Comparison of ENCODE assay signal across 10 mouse cellular contexts in genomic region chr2:124617440-124617839, GRCm38 (mm10).
DNase-seq lines count a peak whose midpoint lies in the region; ATAC-seq lines count a peak whose summit lies in the region.
"Had no signal": no experiment of that assay in that cellular context is flagged by ENCODE, and none has a peak within 500 bp of the region (broad histone marks: within the 10 kb centered on the region; RNA-seq: fewer than 3 reads in every experiment).

No protein-coding gene starts in this region.

- H3K9me3 ChIP-seq in lung, embryonic 16.5 days (ENCODE audit: control insufficient read depth, low read length): no peaks in the 10 kb centered on the region
- no peaks in the 10 kb centered on the region for H3K9me3 ChIP-seq in heart, embryonic 10.5 days
- H3K9me3 ChIP-seq: kidney, embryonic 15.5 days; midbrain, embryonic 13.5 days had no signal

- no peak overlapping the region for H3K9ac ChIP-seq in lung, embryonic 16.5 days (ENCODE audit: low read length)
- H3K9ac ChIP-seq: kidney, embryonic 15.5 days; liver, embryonic 14.5 days; midbrain, embryonic 13.5 days had no signal

- 41% methylated on average over 9 of the region's 9 CpGs for WGBS in lung, embryonic 16.5 days
- 36% methylated on average over 9 of the region's 9 CpGs for WGBS in heart, embryonic 10.5 days

- peak overlapping the region; percentile 23; the same call in 1 of the 2 replicates for H3K4me2 ChIP-seq in lung, embryonic 16.5 days (ENCODE audit: low read depth, low read length)
- H3K4me2 ChIP-seq: kidney, embryonic 15.5 days; midbrain, embryonic 13.5 days had no signal

- H3K36me3 ChIP-seq in lung, embryonic 16.5 days (ENCODE audit: control insufficient read depth, insufficient read depth, low read length): no peaks in the 10 kb centered on the region
- no peaks in the 10 kb centered on the region for H3K36me3 ChIP-seq in heart, embryonic 10.5 days
- H3K36me3 ChIP-seq: kidney, embryonic 15.5 days; midbrain, embryonic 13.5 days had no signal

- peak; percentile 37 to 66 for DNase-seq in gastrocnemius, adult 8-10 months (ENCODE audit: low spot score in 2 of 2)
- no peak for DNase-seq in gastrocnemius, postnatal 10 days
- DNase-seq in lung, postnatal 36 days: no peak
- no peak for DNase-seq in heart, embryonic 10.5 days (ENCODE audit: low spot score)
- DNase-seq in heart, postnatal 4 days: peak; percentile 67
- no peak for DNase-seq in thymus, adult 18-20 months

- no peak overlapping the region for H3K4me3 ChIP-seq in lung, embryonic 16.5 days (ENCODE audit: low read length)
- no peak overlapping the region for H3K4me3 ChIP-seq in heart, embryonic 10.5 days
- H3K4me3 ChIP-seq: kidney, embryonic 15.5 days; midbrain, embryonic 13.5 days had no signal

- no peak for ATAC-seq in lung, embryonic 16.5 days (ENCODE audit: low read depth)
- ATAC-seq: midbrain, embryonic 13.5 days had no signal

- no peak overlapping the region for H3K27ac ChIP-seq in lung, embryonic 16.5 days (ENCODE audit: low read length)
- H3K27ac ChIP-seq in heart, embryonic 10.5 days: peak overlapping the region; percentile 76
- H3K27ac ChIP-seq: kidney, embryonic 15.5 days; liver, embryonic 14.5 days; midbrain, embryonic 13.5 days had no signal

- H3K4me1 ChIP-seq in lung, embryonic 16.5 days (replicated peaks; ENCODE audit: control insufficient read depth, insufficient read depth, low read length): peaks cover 23% of the 10 kb centered on the region
- H3K4me1 ChIP-seq in heart, embryonic 10.5 days: peaks cover 81% of the 10 kb centered on the region

- H3K27me3 ChIP-seq in lung, embryonic 16.5 days (ENCODE audit: control insufficient read depth, insufficient read depth, low read depth, low read length): no peaks in the 10 kb centered on the region
- H3K27me3 ChIP-seq in heart, embryonic 10.5 days (ENCODE audit: insufficient read depth, poor library complexity, severe bottlenecking): no peaks in the 10 kb centered on the region
- H3K27me3 ChIP-seq: kidney, embryonic 15.5 days had no signal

Comparison
In these comparisons a context has a peak if more than half of its experiments do, and no peak if none do; other contexts are left out.
1. DNase-seq: peak in gastrocnemius, adult 8-10 months (2 of 2) and heart, postnatal 4 days (single experiment); none in gastrocnemius, postnatal 10 days (single experiment), lung, postnatal 36 days (single experiment), heart, embryonic 10.5 days (single experiment) and thymus, adult 18-20 months (0 of 2).